Mouse (Mus musculus) embryo, embryonic 10 days (tissue): ENCODE results near the gene Nacad.

Experiments used
- DNase-seq: peaks from one replicate; pipeline ENCODE4 v3.0.0-alpha.2; 2015; ENCODE audit warnings: low spot score

Nacad gene

GRCm38 (mm10) chr11:6603887-6604603, 1.8 kb downstream of the Nacad start:
- DNase-seq, result no peak

- DNase-seq, result no peak
Measured at GRCm38 (mm10) chr11:6603224-6603623, 2.6 kb downstream of the Nacad start.

- no peak for DNase-seq
Measured at GRCm38 (mm10) chr11:6602662-6603061, 3.2 kb downstream of the Nacad start.

- no peak for DNase-seq
Measured at GRCm38 (mm10) chr11:6601649-6602480, 4.0 kb downstream of the Nacad start.

GRCm38 (mm10) chr11:6600284-6600944, 5.4 kb downstream of the Nacad start:
- no peak for DNase-seq

GRCm38 (mm10) chr11:6599831-6600230, 6.0 kb downstream of the Nacad start:
- DNase-seq, result no peak

- peak; percentile 48 for DNase-seq
Measured at GRCm38 (mm10) chr11:6599011-6599681, 6.7 kb downstream of the Nacad start.

- DNase-seq, result no peak
Measured at GRCm38 (mm10) chr11:6598191-6598889, 7.5 kb downstream of the Nacad start.

GRCm38 (mm10) chr11:6597523-6597922, 8.3 kb downstream of the Nacad start:
- DNase-seq, result no peak

- no peak for DNase-seq
Measured at GRCm38 (mm10) chr11:6596616-6597015, 9.2 kb downstream of the Nacad start.

- no peak for DNase-seq
Measured at GRCm38 (mm10) chr11:6596205-6596604, 9.6 kb downstream of the Nacad start.

- no peak for DNase-seq
Measured at GRCm38 (mm10) chr11:6595339-6595738, 10.5 kb downstream of the Nacad start.

GRCm38 (mm10) chr11:6594845-6595244, 11.0 kb downstream of the Nacad start:
- no peak for DNase-seq

GRCm38 (mm10) chr11:6593406-6593805, 12.4 kb downstream of the Nacad start:
- no peak for DNase-seq

GRCm38 (mm10) chr11:6590933-6591675, 14.7 kb downstream of the Nacad start:
- DNase-seq, result no peak

- no peak for DNase-seq
Measured at GRCm38 (mm10) chr11:6589838-6590237, 16.0 kb downstream of the Nacad start.

- no peak for DNase-seq
Measured at GRCm38 (mm10) chr11:6588295-6588694, 17.6 kb downstream of the Nacad start.

GRCm38 (mm10) chr11:6587249-6587940, 18.5 kb downstream of the Nacad start:
- no peak for DNase-seq

- no peak for DNase-seq
Measured at GRCm38 (mm10) chr11:6586660-6587059, 19.2 kb downstream of the Nacad start.

GRCm38 (mm10) chr11:6585748-6586147, 20.1 kb downstream of the Nacad start:
- DNase-seq, result no peak
